Comparison of ENCODE assay signal across 15 mouse cellular contexts in genomic region chr2:60864977-60865376, GRCm38 (mm10).
DNase-seq lines count a peak whose midpoint lies in the region; ATAC-seq and TF ChIP-seq lines count a peak whose summit lies in the region.
"Had no signal": no experiment of that assay in that cellular context is flagged by ENCODE, and none has a peak within 500 bp of the region (broad histone marks: within the 10 kb centered on the region; RNA-seq: fewer than 3 reads in every experiment).

No protein-coding gene starts in this region.

- intact Hi-C loops in heart, postnatal 36 days (cut with DNase I): no loop called here

- no peak overlapping the region for H3K4me2 ChIP-seq in lung, embryonic 16.5 days (ENCODE audit: low read depth, low read length)
- H3K4me2 ChIP-seq in limb, embryonic 15.5 days: no peak overlapping the region
- no peak overlapping the region for H3K4me2 ChIP-seq in stomach, embryonic 15.5 days
- no peak overlapping the region for H3K4me2 ChIP-seq in forebrain, postnatal 0 days (ENCODE audit: low read depth)
- H3K4me2 ChIP-seq in forebrain, embryonic 13.5 days: no peak overlapping the region

- TF ChIP-seq CTCF in forebrain, postnatal 0 days (IDR thresholded peaks at IDR 0.05; ENCODE audit: low read depth): no peak

- no peaks in the 10 kb centered on the region for H3K27me3 ChIP-seq in heart, embryonic 10.5 days (ENCODE audit: insufficient read depth, poor library complexity, severe bottlenecking)
- no peaks in the 10 kb centered on the region for H3K27me3 ChIP-seq in lung, embryonic 16.5 days (ENCODE audit: control insufficient read depth, insufficient read depth, low read depth, low read length)
- no peaks in the 10 kb centered on the region for H3K27me3 ChIP-seq in limb, embryonic 15.5 days
- H3K27me3 ChIP-seq in stomach, embryonic 15.5 days (replicated peaks): no peaks in the 10 kb centered on the region
- H3K27me3 ChIP-seq in forebrain, postnatal 0 days (ENCODE audit: insufficient read depth, low read length): no peaks in the 10 kb centered on the region
- peaks cover 7% of the 10 kb centered on the region for H3K27me3 ChIP-seq in forebrain, embryonic 13.5 days
- H3K27me3 ChIP-seq: Patski had no signal

- peaks cover 63% of the 10 kb centered on the region for H3K4me1 ChIP-seq in heart, embryonic 10.5 days
- H3K4me1 ChIP-seq in lung, embryonic 16.5 days (replicated peaks; ENCODE audit: control insufficient read depth, insufficient read depth, low read length): peaks cover 53% of the 10 kb centered on the region
- peaks cover 29% of the 10 kb centered on the region for H3K4me1 ChIP-seq in limb, embryonic 15.5 days
- H3K4me1 ChIP-seq in stomach, embryonic 15.5 days: peaks cover 15% of the 10 kb centered on the region
- no peaks in the 10 kb centered on the region for H3K4me1 ChIP-seq in forebrain, postnatal 0 days (ENCODE audit: insufficient read depth)
- no peaks in the 10 kb centered on the region for H3K4me1 ChIP-seq in forebrain, embryonic 13.5 days

- peak overlapping the region; percentile 5; the same call in 1 of the 2 replicates for H3K9ac ChIP-seq in lung, embryonic 16.5 days (ENCODE audit: low read length)
- H3K9ac ChIP-seq in limb, embryonic 15.5 days: no peak overlapping the region
- H3K9ac ChIP-seq in stomach, embryonic 15.5 days: no peak overlapping the region
- no peak overlapping the region for H3K9ac ChIP-seq in forebrain, postnatal 0 days
- no peak overlapping the region for H3K9ac ChIP-seq in forebrain, embryonic 13.5 days

- no peak overlapping the region for H3K4me3 ChIP-seq in heart, embryonic 10.5 days
- H3K4me3 ChIP-seq in lung, embryonic 16.5 days (ENCODE audit: low read length): no peak overlapping the region
- no peak overlapping the region for H3K4me3 ChIP-seq in limb, embryonic 15.5 days
- no peak overlapping the region for H3K4me3 ChIP-seq in stomach, embryonic 15.5 days (replicated peaks)
- H3K4me3 ChIP-seq in forebrain, postnatal 0 days (ENCODE audit: low read depth, low read length): no peak overlapping the region
- H3K4me3 ChIP-seq in forebrain, embryonic 13.5 days: no peak overlapping the region
- H3K4me3 ChIP-seq: forebrain, embryonic 10.5 days; left cerebral cortex, adult 2 months had no signal

- peak overlapping the region; percentile 47; the same call in 1 of the 2 replicates for H3K27ac ChIP-seq in heart, embryonic 10.5 days
- peak overlapping the region; percentile 72; the same call in 1 of the 2 replicates for H3K27ac ChIP-seq in lung, embryonic 16.5 days (ENCODE audit: low read length)
- 0 out of 2 replicates have a peak overlapping the region, but pooled peaks have one; percentile 6 for H3K27ac ChIP-seq in limb, embryonic 15.5 days
- H3K27ac ChIP-seq in stomach, embryonic 15.5 days: no peak overlapping the region; the same call in 1 of the 2 replicates
- no peak overlapping the region for H3K27ac ChIP-seq in forebrain, postnatal 0 days (ENCODE audit: low read depth, low read length)
- H3K27ac ChIP-seq in forebrain, embryonic 13.5 days: no peak overlapping the region
- H3K27ac ChIP-seq: forebrain, embryonic 10.5 days; left cerebral cortex, adult 2 months had no signal

- no peak for ATAC-seq in lung, embryonic 16.5 days (ENCODE audit: low read depth)
- no peak for ATAC-seq in limb, embryonic 15.5 days (ENCODE audit: insufficient number of reproducible peaks, low FRiP score, low TSS enrichment, low read depth)
- peak; percentile 11; the same call in 1 of the 2 replicates for ATAC-seq in stomach, embryonic 15.5 days (ENCODE audit: insufficient read depth, low FRiP score, low read depth)
- no peak for ATAC-seq in forebrain, postnatal 0 days
- no peak for ATAC-seq in forebrain, embryonic 13.5 days
- ATAC-seq: Patski had no signal

- no peaks in the 10 kb centered on the region for H3K9me3 ChIP-seq in heart, embryonic 10.5 days
- no peaks in the 10 kb centered on the region for H3K9me3 ChIP-seq in lung, embryonic 16.5 days (ENCODE audit: control insufficient read depth, low read length)
- H3K9me3 ChIP-seq in limb, embryonic 15.5 days: no peaks in the 10 kb centered on the region
- no peaks in the 10 kb centered on the region for H3K9me3 ChIP-seq in stomach, embryonic 15.5 days
- no peaks in the 10 kb centered on the region for H3K9me3 ChIP-seq in forebrain, postnatal 0 days (ENCODE audit: low read length)
- no peaks in the 10 kb centered on the region for H3K9me3 ChIP-seq in forebrain, embryonic 13.5 days (replicated peaks)

- DNase-seq in heart, embryonic 10.5 days (ENCODE audit: low spot score): no peak
- DNase-seq in heart, postnatal 36 days: no peak
- DNase-seq in lung, postnatal 14 days: no peak
- DNase-seq in forebrain, postnatal 0 days: no peak
- DNase-seq: adrenal gland, adult 8-10 months; cerebellum, adult 11-12 months; embryo, embryonic 11 days; thymus, postnatal 14 days had no signal

- WGBS in heart, embryonic 10.5 days: 45% methylated on average over 5 of the region's 5 CpGs
- WGBS in lung, embryonic 16.5 days: 12% methylated on average over 5 of the region's 5 CpGs
- 51% methylated on average over 5 of the region's 5 CpGs for WGBS in limb, embryonic 15.5 days
- 32% methylated on average over 5 of the region's 5 CpGs for WGBS in stomach, embryonic 15.5 days
- 70% methylated on average over 5 of the region's 5 CpGs for WGBS in forebrain, postnatal 0 days
- 80% methylated on average over 5 of the region's 5 CpGs for WGBS in forebrain, embryonic 13.5 days

- peaks cover 18% of the 10 kb centered on the region for H3K36me3 ChIP-seq in heart, embryonic 10.5 days
- H3K36me3 ChIP-seq in lung, embryonic 16.5 days (ENCODE audit: control insufficient read depth, insufficient read depth, low read length): no peaks in the 10 kb centered on the region
- H3K36me3 ChIP-seq in limb, embryonic 15.5 days: 0 out of 2 replicates have a peak, but pooled peaks cover 3% of the 10 kb centered on the region
- no peaks in the 10 kb centered on the region for H3K36me3 ChIP-seq in stomach, embryonic 15.5 days
- H3K36me3 ChIP-seq in forebrain, postnatal 0 days (ENCODE audit: insufficient read depth): no peaks in the 10 kb centered on the region
- no peaks in the 10 kb centered on the region for H3K36me3 ChIP-seq in forebrain, embryonic 13.5 days (ENCODE audit: poor library complexity, severe bottlenecking)

Comparison
In these comparisons a context has a peak if more than half of its experiments do, and no peak if none do; other contexts are left out.
1. H3K27ac ChIP-seq: peak in heart, embryonic 10.5 days (single experiment), lung, embryonic 16.5 days (single experiment) and limb, embryonic 15.5 days (single experiment); none in stomach, embryonic 15.5 days (single experiment), forebrain, postnatal 0 days (single experiment) and forebrain, embryonic 13.5 days (single experiment).